Mouse (Mus musculus) ES-Bruce4 (cell line): ENCODE data around the gene Pdgfb.

Experiments used
- CTCF ChIP-seq: IDR thresholded peaks from one replicate; pipeline ENCODE4 v1.8.1; 2011; ENCODE audit warnings: low read depth, low read length
- EP300 ChIP-seq: IDR thresholded peaks from 2 replicates; pipeline ENCODE4 v1.6.1; 2011; ENCODE audit warnings: low read depth, low read length; ENCODE audit not compliant: insufficient read depth

GRCm38 (mm10) chr15:79980716-79981115 is 34.1 kb downstream of the Pdgfb start:
- no peak for TF ChIP-seq EP300
- TF ChIP-seq CTCF: no peak
